Mouse (Mus musculus) A20 (cell line): ENCODE data around the gene Ankfn1.

Experiments
- DNase-seq: peaks from one replicate; pipeline ENCODE4 v3.0.0-alpha.2; 2011; ENCODE audit warnings: low read depth, low spot score

Ankfn1 gene

DNA sequence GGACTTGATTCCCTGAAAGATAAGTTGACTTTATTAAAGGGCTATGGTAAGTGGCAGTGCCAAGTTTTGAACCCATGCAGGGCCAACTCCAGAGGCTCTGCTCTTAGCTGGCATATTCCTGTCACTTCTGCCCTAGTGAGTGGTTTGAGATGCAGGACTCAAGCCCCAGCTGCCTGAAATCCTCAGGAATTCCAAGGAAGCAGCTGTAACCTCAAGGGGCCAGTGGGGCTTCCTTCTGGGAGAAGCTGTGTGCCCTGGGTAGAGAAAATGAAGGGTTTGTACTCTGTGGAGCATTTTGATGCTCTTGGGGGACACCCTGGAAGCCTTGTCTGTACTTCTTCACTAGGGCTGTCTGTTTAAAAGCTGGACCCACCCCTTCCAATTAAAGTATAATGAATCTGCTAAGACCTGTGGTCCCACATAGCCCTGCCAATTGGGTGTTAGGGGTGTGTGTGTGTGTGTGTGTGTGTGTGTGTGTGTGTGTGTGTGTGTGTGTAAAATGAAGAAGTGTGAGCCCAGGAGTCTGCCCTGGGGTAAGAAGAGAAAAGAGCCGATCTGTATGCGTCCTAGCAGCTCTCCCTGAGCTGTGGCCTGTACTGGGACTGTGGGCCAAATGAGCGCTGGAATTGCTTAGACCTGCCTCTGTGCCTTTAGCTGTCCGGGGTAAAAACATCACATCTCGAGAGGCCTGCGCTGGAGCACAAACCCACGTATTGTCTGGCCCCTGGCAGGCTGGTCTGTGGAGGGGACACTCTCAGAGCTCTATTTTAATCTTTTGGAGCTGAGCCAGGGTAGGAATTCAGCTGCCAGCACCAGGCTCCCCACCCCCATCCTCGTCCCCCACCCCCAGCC is 395.4 kb downstream of the Ankfn1 start:
- DNase-seq = no peak

DNA sequence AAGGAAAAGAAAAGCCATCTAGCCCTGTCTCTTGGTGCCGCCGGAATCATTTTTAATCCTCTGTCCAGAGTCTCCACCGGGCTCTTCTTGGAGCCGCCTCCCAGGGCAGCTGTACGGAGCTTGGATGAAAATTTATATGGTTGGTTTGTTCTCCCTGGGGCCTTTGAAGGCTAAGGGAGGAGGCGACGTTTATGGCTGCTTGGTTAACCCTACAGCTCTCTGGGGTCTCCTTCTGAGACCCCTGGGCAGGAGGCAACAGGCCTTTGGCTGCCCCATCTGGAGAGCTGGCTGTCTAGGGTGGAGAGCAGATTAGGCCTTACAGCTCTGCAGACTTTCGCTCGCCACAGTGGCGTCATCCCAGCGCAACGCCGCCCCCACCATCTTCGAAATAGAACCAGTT is 406.5 kb downstream of the Ankfn1 start:
- no peak for DNase-seq

GRCm38 (mm10) chr11:89370373-89370772 is 407.1 kb downstream of the Ankfn1 start:
- DNase-seq = no peak

DNA sequence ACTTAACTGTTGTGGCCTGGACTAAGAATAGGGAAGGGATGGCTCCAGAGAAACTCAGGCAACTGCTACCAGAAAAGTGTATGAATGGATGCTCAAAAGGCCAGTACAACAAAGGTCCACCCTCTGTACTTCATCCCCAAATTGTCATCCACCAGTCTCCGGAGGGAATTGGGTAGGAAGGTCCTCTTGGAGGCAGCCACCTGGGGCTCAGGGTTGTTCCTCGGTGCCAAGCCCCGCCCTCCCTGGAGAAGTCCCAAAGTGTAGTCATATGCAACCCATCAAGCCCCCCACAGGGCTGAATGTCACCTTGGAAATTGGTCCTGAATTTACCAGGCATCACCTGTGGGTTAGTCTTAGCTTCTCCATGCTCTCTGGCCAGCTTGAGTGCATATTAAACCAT is 413.5 kb downstream of the Ankfn1 start:
- no peak for DNase-seq

GRCm38 (mm10) chr11:89360895-89361294 is 416.6 kb downstream of the Ankfn1 start:
- no peak for DNase-seq

GRCm38 (mm10) chr11:89358546-89358945 is 418.9 kb downstream of the Ankfn1 start:
- DNase-seq = no peak

GRCm38 (mm10) chr11:89356479-89356878 is 421.0 kb downstream of the Ankfn1 start:
- no peak for DNase-seq

DNA sequence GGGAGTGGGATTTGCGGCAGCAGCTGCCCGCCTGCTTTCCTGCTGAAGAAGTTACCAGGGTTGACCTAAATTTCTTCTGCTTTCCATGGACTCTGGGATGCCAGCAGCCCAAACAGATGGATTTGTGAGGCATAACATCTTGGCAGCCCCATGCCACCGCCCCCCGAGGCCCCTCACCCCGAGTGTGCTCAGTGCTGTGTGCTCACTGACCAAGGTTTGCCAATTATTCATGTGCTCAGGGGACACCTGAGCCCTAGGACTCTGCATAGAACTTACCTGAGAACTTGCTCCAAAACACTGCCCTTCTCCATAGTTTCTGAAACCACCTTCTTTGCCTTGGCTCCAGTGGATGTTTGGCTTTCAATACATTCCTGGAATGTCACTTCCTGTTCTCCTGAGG is 421.4 kb downstream of the Ankfn1 start:
- DNase-seq = no peak

DNA sequence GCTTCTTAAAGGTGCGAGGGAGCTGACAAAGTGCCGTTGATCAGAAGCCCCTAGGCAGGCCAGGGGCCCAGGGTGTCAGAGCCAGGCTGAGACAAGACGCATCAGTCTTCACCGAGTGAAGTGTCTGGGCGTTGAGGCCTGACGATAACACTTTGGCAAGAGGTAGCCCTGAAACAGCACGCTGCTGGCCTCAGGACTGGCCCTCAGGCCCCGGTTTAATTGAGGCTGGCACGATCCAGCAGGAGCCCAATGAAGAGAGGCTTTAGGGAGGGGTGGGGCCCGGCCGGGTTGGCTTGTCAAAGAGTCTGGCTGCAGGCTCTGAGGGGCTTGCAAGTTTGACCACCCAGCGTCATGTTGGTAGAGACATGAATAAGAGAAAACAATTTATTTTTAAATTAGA is 437.2 kb downstream of the Ankfn1 start:
- no peak for DNase-seq
